Mouse (Mus musculus): ENCODE measurements around the gene Ddx20.

GRCm38 (mm10) chr3:105632296-105632695 is 55.1 kb downstream of the Ddx20 start:
- no peak for TF ChIP-seq CTCF (IDR thresholded peaks at IDR 0.05; ENCODE audit: borderline replicate concordance, insufficient read depth, low read depth, low read length)
- no peak for TF ChIP-seq POLR2A (IDR thresholded peaks at IDR 0.05; ENCODE audit: borderline replicate concordance, insufficient read depth, low read length)

All from cerebellum, adult 2 months (tissue).